Mouse (Mus musculus): ENCODE data around the gene Lrch4.
"Not testable (repeated sequence)": the region's sequence is repeated elsewhere in the genome, so short reads cannot be mapped to it uniquely, and the experiment has no call there.

Gene Lrch4

DNA sequence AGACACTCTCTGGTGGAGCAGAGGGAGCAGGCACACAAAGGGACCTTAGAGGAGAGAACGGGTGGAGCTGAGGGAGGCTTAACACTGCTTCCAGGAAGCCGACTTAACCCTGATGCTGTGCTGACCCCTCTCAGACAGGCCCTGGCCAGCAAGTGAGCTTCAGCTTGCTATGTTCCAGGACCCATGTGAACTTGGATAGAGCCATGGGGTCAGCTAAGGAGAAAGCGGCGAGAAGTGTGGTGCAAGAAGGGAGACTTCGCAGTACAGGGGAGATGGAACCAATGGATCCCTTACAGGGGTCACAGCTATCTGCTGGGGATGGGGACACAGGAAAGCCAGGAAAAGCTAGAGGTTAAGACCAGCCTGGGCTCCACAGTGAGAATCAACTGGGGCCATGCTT lies 15.8 kb upstream of the Lrch4 start:
- no peak for DNase-seq (ENCODE audit: low spot score in 2 of 2)

- no peak for DNase-seq (ENCODE audit: low spot score in 2 of 2)
These were observed 15.4 kb upstream of the Lrch4 start, which contains the start of gene Pcolce for GRCm38 (mm10) chr5:137613550-137613949. Gene Pcolce (minus strand): TSS chr5:137613784.

- not testable (repeated sequence) for DNase-seq (ENCODE audit: low spot score in 2 of 2)
These were observed 14.0 kb upstream of the Lrch4 start for GRCm38 (mm10) chr5:137614921-137615320.

GRCm38 (mm10) chr5:137615347-137615746 lies 13.6 kb upstream of the Lrch4 start:
- DNase-seq (ENCODE audit: low spot score in 2 of 2) = no peak

DNA sequence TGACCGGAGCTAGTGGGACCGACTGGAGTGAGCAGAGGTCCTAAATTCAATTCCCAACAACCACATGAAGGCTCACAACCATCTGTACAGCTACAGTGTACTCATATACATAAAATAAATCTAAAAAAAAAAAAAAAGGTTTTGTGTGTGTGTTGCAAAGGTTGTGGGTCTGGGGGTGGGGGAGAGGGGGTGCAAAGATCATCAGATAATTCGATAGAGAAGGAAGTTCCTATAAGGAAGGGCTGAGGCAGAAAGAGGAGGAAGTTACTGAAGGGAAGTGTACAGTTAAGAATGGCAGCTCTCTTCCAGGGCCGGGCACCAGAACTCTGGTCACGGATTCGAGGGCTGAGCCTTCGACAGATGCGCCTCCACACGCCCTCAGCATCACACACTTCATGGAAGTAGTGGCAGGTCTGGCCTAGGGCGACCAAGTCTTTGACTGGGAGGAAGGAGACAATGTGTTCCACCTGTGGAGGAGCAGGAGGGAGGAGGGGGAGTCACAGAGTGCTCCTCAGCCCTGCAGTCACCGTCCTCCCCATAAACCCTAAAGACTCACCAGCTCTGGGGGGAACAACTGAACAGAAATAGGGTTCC lies 4.9 kb upstream of the Lrch4 start:
- DNase-seq (ENCODE audit: low spot score in 2 of 2) = no peak

- no peak for DNase-seq (ENCODE audit: low spot score in 2 of 2)
These were observed 930 bp upstream of the Lrch4 start for GRCm38 (mm10) chr5:137627991-137628390.

DNA sequence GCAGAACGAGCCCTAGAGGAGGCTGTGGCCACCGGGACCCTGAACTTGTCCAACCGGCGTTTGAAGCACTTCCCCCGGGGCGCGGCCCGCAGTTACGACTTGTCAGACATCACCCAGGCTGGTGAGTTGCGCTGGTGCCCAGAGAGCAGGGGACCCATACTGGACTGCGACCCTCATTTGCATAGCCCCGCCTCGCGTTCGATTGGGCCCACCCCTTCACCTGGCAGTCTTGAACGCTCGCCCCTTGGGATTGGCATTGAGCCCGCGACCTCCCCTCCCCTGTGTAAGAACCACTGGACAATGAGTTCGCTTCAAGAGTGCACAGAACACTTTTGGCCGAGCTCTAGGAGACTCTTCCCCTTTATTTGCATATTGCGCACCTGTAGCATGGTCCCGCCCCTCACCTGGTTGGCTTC lies 393 bp downstream of the Lrch4 start:
- no peak for DNase-seq (ENCODE audit: low spot score in 2 of 2)

DNA sequence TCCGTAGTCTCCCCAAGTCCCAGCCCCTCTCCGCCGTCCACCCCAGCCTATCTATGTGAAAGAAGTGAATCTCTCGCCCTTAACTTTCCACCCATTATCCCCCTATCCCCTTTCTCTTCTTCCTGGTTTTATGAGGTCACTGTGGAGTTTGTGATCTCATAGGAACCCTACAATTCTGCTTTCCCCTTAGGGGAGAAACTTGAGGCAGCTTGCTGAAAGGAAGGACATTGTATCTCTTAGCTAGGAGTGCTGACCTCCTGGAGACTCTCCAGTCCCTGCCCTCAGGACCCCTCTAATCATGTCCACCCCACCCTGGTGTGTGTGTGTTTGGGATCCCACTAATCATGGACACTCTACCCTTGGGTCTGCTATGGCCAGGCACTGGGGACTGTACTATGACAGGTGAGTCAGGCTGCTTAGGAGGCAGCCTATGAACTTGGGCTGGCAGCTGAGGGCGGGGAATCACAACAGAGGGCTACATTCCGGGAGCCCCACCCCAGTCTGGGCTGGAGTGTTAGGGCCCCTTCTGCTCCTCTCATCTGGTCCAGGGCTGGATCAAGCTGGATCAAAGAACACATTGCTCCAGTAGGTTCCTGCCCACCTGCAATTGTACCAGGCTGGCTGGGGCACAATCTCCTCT lies 1.1 kb downstream of the Lrch4 start:
- DNase-seq (ENCODE audit: low spot score in 2 of 2) = no peak

DNA sequence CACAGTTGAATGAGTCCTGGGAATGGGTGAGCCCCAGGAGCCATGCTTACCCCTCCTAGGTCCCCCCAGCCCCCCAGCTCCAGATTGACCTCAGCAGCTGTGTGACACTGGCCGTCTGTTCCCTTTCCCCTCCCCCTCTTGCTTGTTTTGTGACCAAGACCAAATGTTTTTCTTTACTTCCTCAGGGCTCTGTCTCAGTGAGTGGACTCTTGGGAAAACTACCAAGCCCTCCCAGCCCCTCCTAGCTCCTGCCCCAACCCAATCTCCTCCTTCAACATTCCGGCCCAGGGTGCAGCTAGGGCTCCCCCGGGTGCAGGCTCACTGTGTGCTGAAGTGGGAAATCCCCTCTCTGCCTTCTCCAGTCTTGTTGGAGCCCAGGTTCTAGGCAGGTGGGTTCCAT lies 1.7 kb downstream of the Lrch4 start:
- DNase-seq (ENCODE audit: low spot score in 2 of 2) = no peak

DNA sequence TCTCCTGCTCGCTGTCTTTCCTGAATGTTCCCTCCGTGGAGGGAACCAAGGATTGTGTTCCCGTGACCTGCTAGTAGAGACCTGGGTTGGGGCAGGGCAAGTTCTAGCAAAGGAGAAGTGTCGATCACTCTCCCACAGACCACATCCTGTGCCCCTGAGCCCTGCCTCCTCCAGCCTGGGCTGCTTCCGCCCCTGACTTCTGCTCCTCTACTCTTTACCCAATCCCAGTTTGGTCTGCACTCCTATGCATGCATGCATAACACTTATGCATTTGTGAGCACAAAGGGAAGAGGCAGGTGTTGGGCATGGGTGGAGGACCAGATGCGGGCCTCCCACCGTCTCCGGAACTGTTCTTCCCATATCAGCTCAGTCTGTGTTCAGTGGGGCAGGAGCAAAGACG lies 2.2 kb downstream of the Lrch4 start:
- DNase-seq (ENCODE audit: low spot score in 2 of 2) = no peak

DNA sequence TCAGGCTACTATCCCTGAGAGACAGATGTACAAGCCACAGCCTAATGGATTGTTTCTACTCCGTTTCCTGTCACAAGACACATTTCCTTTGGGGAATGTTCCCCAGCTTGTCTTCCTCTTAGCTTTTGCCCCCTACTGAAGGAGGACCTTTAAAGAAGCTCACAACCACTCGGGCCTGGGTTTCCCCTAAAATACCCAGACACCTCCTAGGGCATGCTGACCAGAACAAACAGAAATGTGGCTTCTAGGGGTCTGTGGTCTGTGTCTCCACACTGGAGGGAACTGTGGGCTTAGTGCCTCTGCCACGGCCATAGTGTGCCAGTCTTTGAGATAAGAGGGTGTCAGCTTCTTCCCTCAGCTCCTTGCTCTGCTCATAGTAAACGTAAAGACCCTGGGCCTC lies 2.7 kb downstream of the Lrch4 start:
- DNase-seq (ENCODE audit: low spot score in 2 of 2) = no peak

DNA sequence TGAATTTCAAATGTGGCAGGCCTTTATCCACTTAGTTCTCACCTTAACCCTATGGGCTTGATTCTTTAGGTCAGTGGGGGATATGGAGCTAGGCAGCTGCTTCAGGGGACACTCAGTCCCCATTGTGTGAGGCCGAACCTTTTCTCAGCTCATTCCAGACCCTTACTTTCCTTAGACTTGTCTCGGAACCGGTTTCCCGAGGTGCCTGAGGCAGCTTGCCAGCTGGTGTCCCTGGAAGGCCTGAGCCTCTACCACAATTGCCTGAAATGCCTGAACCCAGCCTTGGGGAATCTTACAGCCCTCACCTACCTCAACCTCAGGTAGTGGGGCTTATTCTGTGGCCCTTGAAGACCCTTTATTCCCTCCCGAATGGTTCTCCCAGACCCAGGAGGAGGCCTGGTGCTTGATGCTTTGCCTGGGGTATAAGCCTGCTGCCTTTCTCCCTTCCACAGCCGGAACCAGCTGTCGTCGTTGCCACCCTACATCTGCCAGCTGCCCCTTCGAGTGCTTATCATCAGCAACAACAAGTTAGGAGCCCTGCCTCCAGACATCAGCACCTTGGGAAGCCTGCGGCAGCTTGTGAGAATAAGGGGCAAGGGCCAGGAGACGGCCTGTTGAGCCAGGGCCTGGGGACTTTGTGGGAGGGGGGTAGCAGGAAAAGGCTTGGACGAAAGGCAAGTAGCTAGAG lies 4.6 kb downstream of the Lrch4 start:
- DNase-seq (ENCODE audit: low spot score in 2 of 2) = no peak

DNA sequence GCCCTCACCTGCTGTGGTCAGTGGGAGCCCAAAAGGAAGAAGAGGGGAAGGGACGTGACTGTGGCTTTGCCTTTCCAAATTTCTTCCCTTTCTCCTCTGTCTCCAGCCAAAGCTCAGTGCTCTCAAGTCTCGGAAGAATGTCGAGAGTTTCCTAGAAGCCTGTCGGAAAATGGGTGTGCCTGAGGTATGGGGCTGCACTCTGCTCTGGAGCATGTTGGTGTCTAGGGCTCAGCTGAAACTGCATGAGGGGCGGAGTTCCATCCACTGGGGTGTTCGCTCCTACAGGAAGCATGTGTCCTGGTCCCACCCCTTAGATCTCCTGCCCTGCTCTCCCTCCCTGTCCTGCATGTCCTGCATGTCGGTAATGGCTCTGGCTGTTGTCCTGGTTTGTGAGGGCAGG lies 10.6 kb downstream of the Lrch4 start:
- no peak for DNase-seq (ENCODE audit: low spot score in 2 of 2)

DNA sequence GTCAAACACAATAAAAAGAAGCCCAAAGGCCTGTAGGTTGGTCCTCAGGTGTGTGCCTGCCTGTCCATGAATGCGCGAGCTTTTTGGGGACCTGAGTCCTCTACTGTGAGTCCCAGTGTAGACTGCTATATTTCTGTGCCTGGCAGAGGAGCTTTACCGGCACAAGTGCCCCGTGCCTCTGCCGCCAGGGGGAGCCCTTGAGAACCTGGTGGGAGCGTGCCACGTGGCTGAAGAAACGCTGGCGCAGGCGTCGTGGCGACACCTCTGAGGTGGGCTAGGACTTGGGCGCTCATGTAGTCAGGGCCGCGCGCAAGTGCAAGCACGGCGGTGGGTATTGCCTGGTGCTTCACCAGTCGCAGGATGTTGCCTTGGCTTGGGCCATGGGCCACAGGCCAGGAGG lies 12.1 kb downstream of the Lrch4 start, which contains the start of gene Sap25:
Gene Sap25, plus strand, starts transcription at position 281 of the 400 bp plus-strand sequence.
- DNase-seq (ENCODE audit: low spot score in 2 of 2) = no peak

GRCm38 (mm10) chr5:137642886-137643285 lies 14.0 kb downstream of the Lrch4 start:
- no peak for DNase-seq (ENCODE audit: low spot score in 2 of 2)

DNA sequence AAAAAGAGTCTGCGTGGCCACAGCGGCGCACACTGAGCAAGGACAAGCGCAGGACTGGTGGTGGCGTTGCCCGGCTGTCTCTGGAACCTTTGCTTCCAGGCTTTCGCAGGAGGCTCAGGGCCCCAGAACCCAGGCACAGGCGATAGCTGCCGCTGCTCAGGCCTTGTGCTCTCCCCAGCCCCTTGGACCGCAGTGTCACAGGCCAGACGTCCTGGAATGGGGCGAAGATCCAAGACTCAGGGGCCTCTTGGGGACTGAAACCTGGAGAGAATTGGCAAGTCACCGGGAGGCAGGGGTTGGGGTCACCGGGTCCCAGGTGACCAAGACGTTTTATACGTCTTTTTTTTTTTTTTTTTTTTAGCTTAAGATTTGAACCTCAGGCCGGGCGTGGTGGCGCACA lies 15.6 kb downstream of the Lrch4 start:
- DNase-seq (ENCODE audit: low spot score in 2 of 2) = no peak

DNA sequence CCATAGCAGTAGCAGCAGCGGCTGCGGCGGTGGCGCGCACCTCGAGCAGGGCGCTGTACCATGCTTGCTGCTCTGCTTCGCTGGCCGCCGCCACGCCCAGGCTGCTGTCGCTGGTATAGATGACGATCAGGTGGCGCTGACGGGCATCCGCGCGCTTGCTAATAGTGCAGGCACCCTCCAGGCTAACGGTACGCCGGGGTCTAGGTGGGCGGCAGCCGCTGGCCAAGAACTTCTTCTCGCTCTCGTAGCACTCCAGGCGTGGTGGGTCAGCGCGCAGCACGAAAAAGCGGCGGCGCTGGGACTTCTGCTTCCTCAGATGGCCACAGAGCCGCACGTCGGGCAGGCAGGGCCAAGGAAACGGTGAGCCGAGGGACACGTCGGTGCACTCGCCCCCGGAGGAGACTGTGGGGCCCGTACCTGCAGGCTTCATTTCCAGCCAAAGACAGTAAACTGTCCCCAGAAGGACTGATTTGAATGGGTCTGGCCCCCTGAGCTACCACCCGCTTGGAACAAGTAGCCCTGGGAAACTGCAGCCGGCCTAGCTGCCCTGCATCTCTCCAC lies 16.2 kb downstream of the Lrch4 start:
- DNase-seq (ENCODE audit: low spot score in 2 of 2) = no peak

DNA sequence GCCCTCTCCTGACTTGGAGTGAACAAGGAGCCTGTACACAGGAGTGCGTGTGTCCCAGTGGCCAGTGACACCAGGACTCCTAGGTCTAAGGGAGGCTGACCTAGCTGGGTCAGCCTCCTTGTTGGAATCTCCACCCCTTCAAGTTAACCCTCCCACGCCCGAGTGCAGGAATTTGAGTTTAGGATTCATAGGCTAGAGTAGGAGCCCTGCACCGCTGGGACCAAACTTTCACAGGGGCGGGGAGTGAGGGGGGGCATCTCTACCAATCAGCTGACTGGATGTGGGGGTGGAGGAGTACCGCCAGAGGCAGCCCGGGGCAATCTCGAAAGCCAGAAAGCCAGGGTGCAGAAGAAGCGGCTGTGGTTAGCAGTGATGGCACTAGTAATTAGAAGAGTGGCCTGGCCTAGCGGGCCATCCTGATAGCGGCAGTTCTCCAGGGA lies 16.8 kb downstream of the Lrch4 start, which contains the start of gene Irs3:
Gene Irs3, minus strand, starts transcription at position 63 of the 440 bp plus-strand sequence.
- no peak for DNase-seq (ENCODE audit: low spot score in 2 of 2)

DNA sequence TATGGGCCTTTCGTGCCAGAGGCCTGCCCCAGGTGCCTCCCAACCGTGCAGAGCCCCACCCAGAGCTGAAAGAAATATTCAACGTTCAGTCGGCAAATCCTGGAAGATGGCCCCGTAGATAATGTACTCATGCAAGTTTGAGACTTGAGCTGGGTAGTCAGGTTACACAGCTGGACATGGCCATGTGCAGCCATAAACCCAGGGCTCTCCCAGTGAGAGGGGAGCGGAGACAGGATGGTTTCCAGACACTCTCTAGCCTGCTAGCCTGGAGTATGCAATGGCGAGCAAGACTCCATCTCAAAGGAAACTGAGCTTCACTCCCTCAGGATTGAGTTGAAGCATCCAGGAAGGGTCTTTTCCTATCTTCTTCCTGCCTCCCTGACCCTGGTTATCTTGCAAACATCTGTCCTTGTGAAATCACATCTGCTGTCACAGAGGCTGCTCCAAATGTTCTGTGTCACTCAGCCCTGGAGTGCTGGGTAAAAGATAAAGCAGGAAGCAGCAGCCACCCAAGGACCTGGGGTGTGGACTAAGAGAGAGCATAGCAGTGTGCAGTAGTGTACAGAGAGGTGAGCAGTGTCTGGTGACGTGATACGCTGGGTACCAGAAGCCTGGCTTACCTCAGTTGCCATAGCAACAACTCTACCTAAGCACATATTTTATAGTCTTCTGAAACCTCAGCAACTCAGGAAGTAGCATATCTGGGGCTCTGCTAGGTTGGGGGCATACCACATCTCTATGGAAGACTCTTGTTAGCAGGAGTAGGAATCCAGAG lies 19.1 kb downstream of the Lrch4 start:
- no peak for DNase-seq (ENCODE audit: low spot score in 2 of 2)

DNA sequence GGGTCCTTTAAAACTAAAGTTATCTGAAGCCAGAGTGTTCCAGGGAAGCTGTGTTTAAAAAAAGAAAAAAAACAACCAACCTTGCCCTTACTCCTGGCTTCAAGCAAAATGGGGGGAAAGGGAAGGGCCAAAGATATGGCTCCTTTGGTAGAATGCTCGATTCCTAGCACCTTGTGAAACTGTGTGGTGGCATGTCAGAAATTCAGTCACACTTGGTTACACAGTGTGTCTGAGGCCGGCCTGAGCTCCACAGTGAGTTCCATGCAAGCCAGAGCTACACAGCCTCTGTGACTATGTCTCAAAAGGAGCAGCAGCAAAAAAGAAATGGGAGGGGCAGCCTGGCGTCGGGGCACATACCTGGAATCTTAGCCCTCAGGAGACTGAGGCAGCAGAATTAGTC lies 20.3 kb downstream of the Lrch4 start:
- no peak for DNase-seq (ENCODE audit: low spot score in 2 of 2)

DNA sequence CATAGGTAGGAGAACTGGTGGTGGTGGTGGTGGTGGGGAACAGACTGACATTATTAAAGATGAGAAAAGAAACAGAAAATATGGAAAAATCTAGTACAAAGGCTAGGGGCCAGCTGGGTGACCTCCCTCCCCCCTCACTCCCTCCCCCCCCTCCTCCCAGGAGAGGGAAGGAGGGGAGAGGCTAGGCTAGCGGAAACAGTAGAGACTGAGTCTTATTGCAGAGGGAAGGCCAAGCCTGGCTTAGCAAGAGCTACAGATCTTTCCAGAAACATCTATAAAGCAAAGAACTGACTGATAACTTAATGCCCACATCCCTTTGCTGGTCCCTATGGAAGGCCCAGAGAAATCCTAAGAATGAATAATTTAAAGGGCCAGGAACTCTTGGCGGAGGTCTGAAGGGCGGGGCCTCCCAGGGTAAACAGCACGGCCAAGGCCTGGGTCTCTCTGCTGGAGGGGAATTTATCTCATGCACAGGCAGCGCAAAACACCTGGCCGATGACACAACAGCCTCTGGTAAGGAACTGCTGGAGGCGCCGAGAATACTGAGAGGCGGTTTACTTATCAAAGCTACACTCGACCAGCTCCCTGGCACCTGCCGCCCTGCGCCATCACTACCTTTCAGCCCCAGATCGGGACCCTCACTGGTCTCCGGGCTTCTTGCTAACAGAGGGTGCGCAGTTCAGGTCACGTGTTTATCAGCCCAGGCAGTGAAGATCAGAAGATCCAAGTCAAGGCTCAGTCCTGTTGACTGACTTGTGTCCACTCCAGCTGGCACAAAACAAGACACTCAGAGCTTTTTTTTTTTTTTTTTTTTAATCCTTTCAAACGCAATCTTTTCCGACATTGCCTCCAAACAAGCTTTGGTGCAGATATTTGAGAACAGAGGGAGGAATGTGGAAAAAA lies 21.0 kb downstream of the Lrch4 start:
- no peak for DNase-seq (ENCODE audit: low spot score in 2 of 2)

All from cerebellum, postnatal 4 days (tissue).